Mouse (Mus musculus): ENCODE results near the gene Vmn1r166. TPM values are rescaled to one million over a fixed set of nuclear protein-coding genes. Genes with fewer than 3 reads are reported as not detected.
"Not testable (repeated sequence)": the region's sequence is repeated elsewhere in the genome, so short reads cannot be mapped to it uniquely, and the experiment has no call there.

Vmn1r166 gene
- not detected in 2 replicates for polyA plus RNA-seq (2012; ENCODE audit: insufficient read depth, low replicate concordance)

DNA sequence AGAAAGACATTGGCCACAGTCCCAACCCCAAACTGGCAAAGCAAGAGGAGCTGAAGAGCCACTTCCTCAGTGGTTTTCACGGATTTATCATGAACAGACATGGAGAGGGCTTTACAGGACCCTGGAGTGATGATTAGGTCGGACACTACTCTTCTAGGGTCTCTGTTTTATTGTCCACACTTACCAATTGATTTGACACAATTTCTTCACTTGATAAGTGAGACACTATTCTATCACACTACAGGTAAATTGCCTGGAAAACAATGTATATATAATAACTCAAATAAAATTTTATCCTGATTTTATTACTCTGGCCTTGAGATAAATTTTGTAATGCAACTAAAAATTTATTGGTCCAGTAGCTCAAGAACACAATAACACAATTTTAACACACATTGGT, at the start of gene Vmn1r166:
Gene Vmn1r166, minus strand, starts transcription at position 101 of the 400 bp plus-strand sequence.
- H3K9me3 ChIP-seq; H3K4me1 ChIP-seq; H3K4me3 ChIP-seq (replicated peaks); H3K36me3 ChIP-seq (replicated peaks; ENCODE audit: low read length); H3K27me3 ChIP-seq (replicated peaks): not testable (repeated sequence)

- not testable (repeated sequence) for H3K4me3 ChIP-seq (replicated peaks); H3K9me3 ChIP-seq; H3K4me1 ChIP-seq
Measured at GRCm38 (mm10) chr7:23300892-23301291, 49.4 kb upstream of the Vmn1r166 start, which contains the start of gene Nlrp4e. TSS of gene Nlrp4e (plus strand) at chr7:23301192.

DNA sequence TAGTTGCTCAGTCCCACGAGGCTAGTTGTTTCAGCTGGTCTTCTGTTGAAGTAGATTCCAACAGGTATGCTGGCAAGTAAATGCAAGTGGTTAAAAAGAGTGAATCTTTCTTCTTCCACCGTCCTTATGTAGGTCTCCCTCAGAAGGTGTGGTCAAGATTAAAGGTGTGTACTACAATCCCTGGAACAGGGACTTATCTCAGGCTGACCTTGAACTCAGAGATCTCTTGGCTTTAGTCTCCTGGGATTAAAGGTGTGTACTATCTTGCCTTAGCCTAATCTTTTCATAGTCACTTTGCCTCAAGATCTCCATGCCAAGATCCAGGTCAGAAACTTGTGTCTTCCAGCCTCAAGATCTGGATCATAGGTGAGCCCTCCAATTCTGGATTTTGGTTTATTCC, 27.3 kb upstream of the Vmn1r166 start, which contains the start of gene Gm6902:
Gene Gm6902, minus strand, starts transcription at position 101 of the 400 bp plus-strand sequence.
- not testable (repeated sequence) for H3K27me3 ChIP-seq (replicated peaks); H3K36me3 ChIP-seq (replicated peaks; ENCODE audit: low read length); H3K4me3 ChIP-seq (replicated peaks); H3K4me1 ChIP-seq; H3K9me3 ChIP-seq

More at GRCm38 (mm10) chr7:23300892-23301291, 49.4 kb upstream of the Vmn1r166 start, which contains the start of gene Nlrp4e:
- not testable (repeated sequence) for H3K36me3 ChIP-seq (replicated peaks; ENCODE audit: low read length); H3K27me3 ChIP-seq (replicated peaks)

DNA sequence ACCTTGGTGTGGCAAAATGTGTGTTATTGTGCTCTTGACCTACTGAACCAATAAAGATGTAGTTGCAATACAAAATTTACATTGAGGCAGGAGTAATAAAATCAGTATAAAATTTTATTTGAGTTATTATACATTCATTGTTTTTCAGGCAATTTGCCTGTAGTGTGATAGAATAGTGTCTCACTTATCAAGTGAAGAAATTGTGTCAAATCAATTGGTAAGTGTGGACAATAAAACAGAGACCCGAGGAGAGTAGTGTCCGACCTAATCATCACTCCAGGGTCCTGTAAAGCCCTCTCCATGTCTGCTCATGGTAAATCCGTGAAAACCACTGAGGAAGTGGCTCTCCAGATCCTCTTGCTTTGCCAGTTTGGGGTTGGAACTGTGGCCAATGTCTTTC, 34.5 kb downstream of the Vmn1r166 start, which contains the start of gene Vmn1r165:
Gene Vmn1r165, plus strand, starts transcription at position 301 of the 400 bp plus-strand sequence.
- H3K4me1 ChIP-seq; H3K4me3 ChIP-seq (replicated peaks): not testable (repeated sequence)

More for the DNA sequence above, 34.5 kb downstream of the Vmn1r166 start, which contains the start of gene Vmn1r165:
- H3K27me3 ChIP-seq (replicated peaks); H3K9me3 ChIP-seq; H3K36me3 ChIP-seq (replicated peaks; ENCODE audit: low read length): not testable (repeated sequence)

Other genes with a start within 250 kb of the Vmn1r166 start
- gene Gm4216, start 231.8 kb downstream of the Vmn1r166 start, polyA plus RNA-seq (2012; ENCODE audit: insufficient read depth, low replicate concordance): not detected in 2 replicates
- not detected in 2 replicates for gene Vmn1r163, start 196.1 kb downstream of the Vmn1r166 start, polyA plus RNA-seq (2012; ENCODE audit: insufficient read depth, low replicate concordance)
- not detected in 2 replicates for gene Gm8720, start 184.2 kb downstream of the Vmn1r166 start, polyA plus RNA-seq (2012; ENCODE audit: insufficient read depth, low replicate concordance)
- not detected in 2 replicates for gene Gm10662, start 107.2 kb downstream of the Vmn1r166 start, polyA plus RNA-seq (2012; ENCODE audit: insufficient read depth, low replicate concordance)
- gene Vmn1r165, start 34.4 kb downstream of the Vmn1r166 start, polyA plus RNA-seq (2012; ENCODE audit: insufficient read depth, low replicate concordance): not detected in 2 replicates
- not detected in 2 replicates for gene Gm6902, start 27.2 kb upstream of the Vmn1r166 start, polyA plus RNA-seq (2012; ENCODE audit: insufficient read depth, low replicate concordance)
- not detected in 2 replicates for gene Nlrp4e, start 49.5 kb upstream of the Vmn1r166 start, polyA plus RNA-seq (2012; ENCODE audit: insufficient read depth, low replicate concordance)
- gene Nlrp5, start 134.2 kb upstream of the Vmn1r166 start, polyA plus RNA-seq (2012; ENCODE audit: insufficient read depth, low replicate concordance): not detected in 2 replicates